Mouse (Mus musculus): ENCODE results near the gene Itgb4. TPM values are rescaled to one million over a fixed set of nuclear protein-coding genes. Genes with fewer than 3 reads are reported as not detected.
A peak's percentile ranks its signal among the peaks of the same experiment; 100 is the strongest.

The Itgb4 gene
- polyA plus RNA-seq, 1 experiment from 2014 or later, result 1.8 TPM

- no peaks in the 10 kb centered on the region for H3K4me1 ChIP-seq (ENCODE audit: control insufficient read depth, insufficient read depth, low read depth, low read length)
- no peaks in the 10 kb centered on the region for H3K9me3 ChIP-seq (ENCODE audit: control insufficient read depth, low read length)
- H3K27ac ChIP-seq (ENCODE audit: low read depth, low read length), result no peak overlapping the region
- WGBS, result 89% methylated on average over 10 of the region's 10 CpGs
- H3K9ac ChIP-seq (ENCODE audit: low read depth, low read length), result no peak overlapping the region; the same call in 1 of the 2 replicates
- no peak overlapping the region for H3K4me2 ChIP-seq (ENCODE audit: low read length)
- no peak overlapping the region for H3K4me3 ChIP-seq (ENCODE audit: low read length)
- H3K27me3 ChIP-seq (replicated peaks; ENCODE audit: control insufficient read depth, insufficient read depth, low read length), result no peaks in the 10 kb centered on the region
- ATAC-seq, result no peak
- H3K36me3 ChIP-seq (ENCODE audit: control insufficient read depth, insufficient read depth, low read length), result peaks cover 51% of the 10 kb centered on the region
Measured at GRCm38 (mm10) chr11:115964977-115965604, 9.4 kb upstream of the Itgb4 start.

GRCm38 (mm10) chr11:115968731-115969405, 5.6 kb upstream of the Itgb4 start:
- no peak for ATAC-seq
- no peak overlapping the region for H3K4me3 ChIP-seq (ENCODE audit: low read length)
- H3K27me3 ChIP-seq (replicated peaks; ENCODE audit: control insufficient read depth, insufficient read depth, low read length), result peaks cover 7% of the 10 kb centered on the region
- no peak overlapping the region for H3K4me2 ChIP-seq (ENCODE audit: low read length)
- H3K27ac ChIP-seq (ENCODE audit: low read depth, low read length), result no peak overlapping the region
- 66% methylated on average over 5 of the region's 5 CpGs for WGBS
- no peaks in the 10 kb centered on the region for H3K4me1 ChIP-seq (ENCODE audit: control insufficient read depth, insufficient read depth, low read depth, low read length)
- no peaks in the 10 kb centered on the region for H3K9me3 ChIP-seq (ENCODE audit: control insufficient read depth, low read length)
- peaks cover 26% of the 10 kb centered on the region for H3K36me3 ChIP-seq (ENCODE audit: control insufficient read depth, insufficient read depth, low read length)
- H3K9ac ChIP-seq (ENCODE audit: low read depth, low read length), result no peak overlapping the region

- no peak overlapping the region for H3K4me3 ChIP-seq (ENCODE audit: low read length)
- H3K27me3 ChIP-seq (replicated peaks; ENCODE audit: control insufficient read depth, insufficient read depth, low read length), result peaks cover 17% of the 10 kb centered on the region
- peaks cover 9% of the 10 kb centered on the region for H3K4me1 ChIP-seq (ENCODE audit: control insufficient read depth, insufficient read depth, low read depth, low read length)
- no peak for ATAC-seq
- H3K9ac ChIP-seq (ENCODE audit: low read depth, low read length), result no peak overlapping the region
- no peak overlapping the region for H3K27ac ChIP-seq (ENCODE audit: low read depth, low read length)
- WGBS, result 68% methylated on average over 15 of the region's 15 CpGs
- peaks cover 17% of the 10 kb centered on the region for H3K36me3 ChIP-seq (ENCODE audit: control insufficient read depth, insufficient read depth, low read length)
- no peak overlapping the region for H3K4me2 ChIP-seq (ENCODE audit: low read length)
- no peaks in the 10 kb centered on the region for H3K9me3 ChIP-seq (ENCODE audit: control insufficient read depth, low read length)
Measured at GRCm38 (mm10) chr11:115970006-115970673, 4.4 kb upstream of the Itgb4 start.

- ATAC-seq, result no peak
- 68% methylated on average over 6 of the region's 6 CpGs for WGBS
Measured at GRCm38 (mm10) chr11:115971016-115971415, 3.5 kb upstream of the Itgb4 start.

GRCm38 (mm10) chr11:115975083-115975420, 543 bp downstream of the Itgb4 start:
- WGBS, result 4% methylated on average over 14 of the region's 18 CpGs

More at GRCm38 (mm10) chr11:115971016-115971415, 3.5 kb upstream of the Itgb4 start:
- Histone ChIP-seq H3K27me3 (replicated peaks; ENCODE audit: control insufficient read depth, insufficient read depth, low read length) (peaks cover 24% of the 10 kb centered on the region), H3K9me3 (ENCODE audit: control insufficient read depth, low read length) (no peaks in the 10 kb centered on the region), H3K4me3 (ENCODE audit: low read length) (no peak overlapping the region), H3K4me2 (ENCODE audit: low read length) (no peak overlapping the region), H3K36me3 (ENCODE audit: control insufficient read depth, insufficient read depth, low read length) (peaks cover 10% of the 10 kb centered on the region), H3K4me1 (ENCODE audit: control insufficient read depth, insufficient read depth, low read depth, low read length) (peaks cover 9% of the 10 kb centered on the region), H3K9ac (ENCODE audit: low read depth, low read length) (no peak overlapping the region), H3K27ac (ENCODE audit: low read depth, low read length) (no peak overlapping the region)

GRCm38 (mm10) chr11:115975544-115975943, 1.0 kb downstream of the Itgb4 start:
- peaks cover 29% of the 10 kb centered on the region for H3K27me3 ChIP-seq (replicated peaks; ENCODE audit: control insufficient read depth, insufficient read depth, low read length)
- no peak for ATAC-seq
- no peaks in the 10 kb centered on the region for H3K36me3 ChIP-seq (ENCODE audit: control insufficient read depth, insufficient read depth, low read length)
- no peak overlapping the region for H3K9ac ChIP-seq (ENCODE audit: low read depth, low read length)
- H3K4me1 ChIP-seq (ENCODE audit: control insufficient read depth, insufficient read depth, low read depth, low read length), result peaks cover 9% of the 10 kb centered on the region
- peak overlapping the region; percentile 75; the same call in 1 of the 2 replicates for H3K4me2 ChIP-seq (ENCODE audit: low read length)
- WGBS, result 23% methylated on average over 12 of the region's 12 CpGs
- H3K9me3 ChIP-seq (ENCODE audit: control insufficient read depth, low read length), result no peaks in the 10 kb centered on the region
- no peak overlapping the region for H3K27ac ChIP-seq (ENCODE audit: low read depth, low read length)
- peak overlapping the region; percentile 48; the same call in 1 of the 2 replicates for H3K4me3 ChIP-seq (ENCODE audit: low read length)

More at GRCm38 (mm10) chr11:115975083-115975420, 543 bp downstream of the Itgb4 start:
- H3K27me3 ChIP-seq (replicated peaks; ENCODE audit: control insufficient read depth, insufficient read depth, low read length), result peaks cover 29% of the 10 kb centered on the region
- H3K9me3 ChIP-seq (ENCODE audit: control insufficient read depth, low read length), result no peaks in the 10 kb centered on the region
- peak overlapping the region; percentile 48 for H3K4me3 ChIP-seq (ENCODE audit: low read length)
- peak overlapping the region; percentile 52 for H3K9ac ChIP-seq (ENCODE audit: low read depth, low read length)
- peak overlapping the region; percentile 75 for H3K4me2 ChIP-seq (ENCODE audit: low read length)
- peak overlapping the region; percentile 44; the same call in 1 of the 2 replicates for H3K27ac ChIP-seq (ENCODE audit: low read depth, low read length)
- H3K36me3 ChIP-seq (ENCODE audit: control insufficient read depth, insufficient read depth, low read length), result no peaks in the 10 kb centered on the region
- H3K4me1 ChIP-seq (ENCODE audit: control insufficient read depth, insufficient read depth, low read depth, low read length), result peaks cover 9% of the 10 kb centered on the region
- ATAC-seq, result peak; percentile 52; the same call in 1 of the 2 replicates

- H3K9me3 ChIP-seq (ENCODE audit: control insufficient read depth, low read length), result no peaks in the 10 kb centered on the region
- H3K4me3 ChIP-seq (ENCODE audit: low read length), result no peak overlapping the region
- no peaks in the 10 kb centered on the region for H3K36me3 ChIP-seq (ENCODE audit: control insufficient read depth, insufficient read depth, low read length)
- H3K4me1 ChIP-seq (ENCODE audit: control insufficient read depth, insufficient read depth, low read depth, low read length), result no peaks in the 10 kb centered on the region
- WGBS, result 84% methylated on average over 15 of the region's 15 CpGs
- no peak overlapping the region for H3K9ac ChIP-seq (ENCODE audit: low read depth, low read length)
- peaks cover 3% of the 10 kb centered on the region for H3K27me3 ChIP-seq (replicated peaks; ENCODE audit: control insufficient read depth, insufficient read depth, low read length)
- no peak for ATAC-seq
- H3K4me2 ChIP-seq (ENCODE audit: low read length), result no peak overlapping the region
- no peak overlapping the region for H3K27ac ChIP-seq (ENCODE audit: low read depth, low read length)
Measured at GRCm38 (mm10) chr11:115982472-115982871, 8.0 kb downstream of the Itgb4 start.

GRCm38 (mm10) chr11:115983291-115983690, 8.8 kb downstream of the Itgb4 start:
- no peak overlapping the region for H3K4me2 ChIP-seq (ENCODE audit: low read length)
- H3K4me1 ChIP-seq (ENCODE audit: control insufficient read depth, insufficient read depth, low read depth, low read length), result no peaks in the 10 kb centered on the region
- no peak overlapping the region for H3K4me3 ChIP-seq (ENCODE audit: low read length)
- H3K27ac ChIP-seq (ENCODE audit: low read depth, low read length), result no peak overlapping the region
- H3K27me3 ChIP-seq (replicated peaks; ENCODE audit: control insufficient read depth, insufficient read depth, low read length), result peaks cover 3% of the 10 kb centered on the region
- 78% methylated on average over 8 of the region's 8 CpGs for WGBS
- no peak for ATAC-seq
- no peak overlapping the region for H3K9ac ChIP-seq (ENCODE audit: low read depth, low read length)
- no peaks in the 10 kb centered on the region for H3K36me3 ChIP-seq (ENCODE audit: control insufficient read depth, insufficient read depth, low read length)
- H3K9me3 ChIP-seq (ENCODE audit: control insufficient read depth, low read length), result no peaks in the 10 kb centered on the region

- no peak overlapping the region for H3K27ac ChIP-seq (ENCODE audit: low read depth, low read length)
- no peak overlapping the region for H3K4me2 ChIP-seq (ENCODE audit: low read length)
- no peaks in the 10 kb centered on the region for H3K36me3 ChIP-seq (ENCODE audit: control insufficient read depth, insufficient read depth, low read length)
- H3K9ac ChIP-seq (ENCODE audit: low read depth, low read length), result no peak overlapping the region
- no peaks in the 10 kb centered on the region for H3K9me3 ChIP-seq (ENCODE audit: control insufficient read depth, low read length)
- 39% methylated on average over 15 of the region's 15 CpGs for WGBS
- ATAC-seq, result no peak
- H3K27me3 ChIP-seq (replicated peaks; ENCODE audit: control insufficient read depth, insufficient read depth, low read length), result peaks cover 6% of the 10 kb centered on the region
- H3K4me3 ChIP-seq (ENCODE audit: low read length), result no peak overlapping the region
- H3K4me1 ChIP-seq (ENCODE audit: control insufficient read depth, insufficient read depth, low read depth, low read length), result no peaks in the 10 kb centered on the region
Measured at GRCm38 (mm10) chr11:115989686-115990085, 15.2 kb downstream of the Itgb4 start.
